Mouse (Mus musculus) liver, adult 2 months (tissue): ENCODE data around the gene Uchl4. TPM values are rescaled to one million over a fixed set of nuclear protein-coding genes. Genes with fewer than 3 reads are reported as not detected.
A peak's percentile ranks its signal among the peaks of the same experiment; 100 is the strongest.
"Not testable (repeated sequence)": the region's sequence is repeated elsewhere in the genome, so short reads cannot be mapped to it uniquely, and the experiment has no call there.

Source experiments
- DNase-seq: peaks from one replicate; pipeline ENCODE4 v3.0.0-alpha.2; 2011; ENCODE audit warnings: low read depth, low spot score; ENCODE audit errors: extremely low read depth
- H3K27ac ChIP-seq: fragments of 200-500 bp; replicated peaks from 2 replicates; pipeline ENCODE4 v1.5.1; 2012; ENCODE audit warnings: low read depth, mild to moderate bottlenecking, control low read depth, inconsistent platforms, low read length; ENCODE audit not compliant: insufficient read depth
- H3K27me3 ChIP-seq: fragments of 200-500 bp; 2 replicates; pipeline ENCODE4 v1.6.1; 2012; ENCODE audit warnings: mild to moderate bottlenecking, moderate library complexity, low read length, inconsistent platforms; ENCODE audit not compliant: control insufficient read depth, insufficient read depth
- H3K36me3 ChIP-seq: fragments of 200-500 bp; 2 replicates; pipeline ENCODE4 v1.6.1; 2012; ENCODE audit warnings: low read length, inconsistent platforms; ENCODE audit not compliant: control insufficient read depth, insufficient read depth
- H3K4me1 ChIP-seq: fragments of 200-500 bp; 2 replicates; pipeline ENCODE4 v1.6.1; 2011; ENCODE audit warnings: low read length; ENCODE audit not compliant: control insufficient read depth, insufficient read depth
- H3K4me3 ChIP-seq: fragments of 200-500 bp; 2 replicates; pipeline ENCODE4 v1.5.1; 2011; ENCODE audit warnings: low read depth, mild to moderate bottlenecking, control low read depth, low read length, moderate library complexity; ENCODE audit not compliant: insufficient read depth
- H3K79me2 ChIP-seq: fragments of 200-500 bp; 2 replicates; pipeline ENCODE4 v1.6.1; 2012; ENCODE audit warnings: inconsistent platforms, mild to moderate bottlenecking, low read length, moderate library complexity; ENCODE audit not compliant: control insufficient read depth, insufficient read depth
- H3K9ac ChIP-seq: fragments of 200-500 bp; 2 replicates; pipeline ENCODE4 v1.6.1; 2012; ENCODE audit warnings: low read depth, mild to moderate bottlenecking, control low read depth, inconsistent platforms, low read length
- CTCF ChIP-seq: fragments of 200-500 bp; IDR thresholded peaks from 2 replicates; pipeline ENCODE4 v1.5.1; 2011; ENCODE audit warnings: low read depth, low read length, control low read depth
- POLR2A ChIP-seq: fragments of 200-500 bp; IDR thresholded peaks from 2 replicates; pipeline ENCODE4 v1.6.1; 2011; ENCODE audit warnings: low read length, control low read depth; ENCODE audit not compliant: insufficient read depth; ENCODE audit errors: extremely low read depth
- WGBS: fragments of 180-500 bp; shearing (Covaris S2); methylation state at CpG from one replicate; pipeline ENCODE4 v1.1.7; 2018; 5-methylcytosine and 5-hydroxymethylcytosine counted together
- polyA plus RNA-seq: library from polyadenylated mRNA; depleted of rRNA; stranded (reverse); fragments of >200 nt; gene quantifications from 2 replicates; pipeline ENCODE4 v1.2.3, GENCODE M21; 2012; rRNA removed
- total RNA-seq: library from RNA; depleted of rRNA; stranded (reverse); fragments of >200 nt; gene quantifications from 2 replicates; pipeline ENCODE4 v1.2.3, GENCODE M21; 2014; rRNA removed

Gene Uchl4
- total RNA-seq = 0.09 TPM in 1 of 2 replicates, not detected in the other
- polyA plus RNA-seq = not detected in 2 replicates

- H3K36me3 ChIP-seq = no peaks in the 10 kb centered on the region; the same call in 1 of the 2 replicates
- 48% methylated on average over 8 of the region's 8 CpGs for WGBS
Measured at GRCm38 (mm10) chr9:64234768-64235435, at the start of gene Uchl4. Uchl4 (plus strand) TSS chr9:64235201.

DNA sequence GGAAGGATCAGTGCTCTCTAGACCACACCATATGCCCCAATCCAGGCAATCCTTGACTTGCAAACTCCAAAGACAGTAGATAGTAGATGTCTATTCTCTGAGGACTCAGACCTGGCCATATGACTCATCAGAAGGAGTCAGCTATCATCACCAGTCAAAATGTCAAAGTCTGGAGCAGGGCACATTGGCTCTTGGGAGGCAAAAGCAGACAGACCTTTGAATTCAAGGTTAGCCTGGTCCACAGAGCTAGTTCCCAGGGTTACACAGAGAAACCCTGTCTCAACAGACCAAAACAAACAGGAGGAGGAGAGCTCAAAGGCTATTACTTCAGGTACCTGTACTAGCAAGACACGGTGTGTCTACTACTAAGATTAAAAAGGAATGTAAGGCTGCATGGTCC is 41.1 kb upstream of the Uchl4 start:
- H3K4me3 ChIP-seq = no peak overlapping the region
- H3K79me2 ChIP-seq = no peaks in the 10 kb centered on the region
- 74% methylated on average over 1 of the region's 1 CpGs for WGBS
- DNase-seq = no peak
- H3K27me3 ChIP-seq = no peaks in the 10 kb centered on the region
- H3K4me1 ChIP-seq = no peaks in the 10 kb centered on the region
- H3K9ac ChIP-seq = no peak overlapping the region
- no peak for TF ChIP-seq POLR2A
- TF ChIP-seq CTCF = no peak
- H3K27ac ChIP-seq = no peak overlapping the region
- peaks cover 34% of the 10 kb centered on the region for H3K36me3 ChIP-seq

More at GRCm38 (mm10) chr9:64234768-64235435, at the start of gene Uchl4:
- Histone ChIP-seq H3K79me2 (peaks cover 26% of the 10 kb centered on the region; the same call in 1 of the 2 replicates), H3K9ac (no peak within 1 kb of the TSS), H3K27me3 (no peaks in the 10 kb centered on the region), H3K27ac (peak within 1 kb of the TSS; percentile 52), H3K4me3 (no peak within 1 kb of the TSS), H3K4me1 (peaks cover 20% of the 10 kb centered on the region)
- peak; percentile 77 for DNase-seq
- TF ChIP-seq CTCF (no peak), POLR2A (no peak)

GRCm38 (mm10) chr9:64195554-64195953 is 39.4 kb upstream of the Uchl4 start:
- H3K27ac ChIP-seq = no peak overlapping the region
- H3K4me3 ChIP-seq = no peak overlapping the region
- no peaks in the 10 kb centered on the region for H3K4me1 ChIP-seq
- DNase-seq = no peak
- TF ChIP-seq CTCF (no peak), POLR2A (no peak)
- peaks cover 35% of the 10 kb centered on the region for H3K36me3 ChIP-seq
- H3K27me3 ChIP-seq = no peaks in the 10 kb centered on the region
- H3K9ac ChIP-seq = no peak overlapping the region
- no peaks in the 10 kb centered on the region for H3K79me2 ChIP-seq
- WGBS = 94% methylated on average over 4 of the region's 4 CpGs

DNA sequence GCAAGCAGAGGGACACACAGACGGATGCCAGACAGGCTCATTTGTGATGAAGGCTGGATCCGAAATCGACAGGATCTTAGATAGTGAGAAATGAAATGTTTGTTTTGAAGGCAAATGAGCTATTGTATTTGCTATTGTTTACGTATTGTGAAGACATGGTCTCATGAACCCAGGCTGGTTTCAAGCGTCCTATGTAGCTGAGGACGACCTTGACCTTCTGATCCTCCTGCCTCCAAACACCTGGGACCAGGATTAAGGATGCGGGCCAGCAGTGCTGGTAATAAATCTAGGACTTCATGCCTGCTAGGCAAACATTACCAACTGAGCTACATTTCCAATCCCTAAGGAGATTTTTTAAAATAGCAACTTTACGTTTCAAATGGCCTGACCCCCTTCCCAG is 37.5 kb upstream of the Uchl4 start:
- no peak for DNase-seq
- Histone ChIP-seq H3K27me3 (no peaks in the 10 kb centered on the region), H3K4me3 (no peak overlapping the region), H3K36me3 (peaks cover 32% of the 10 kb centered on the region), H3K79me2 (no peaks in the 10 kb centered on the region), H3K4me1 (no peaks in the 10 kb centered on the region), H3K9ac (no peak overlapping the region), H3K27ac (no peak overlapping the region)
- 93% methylated on average over 8 of the region's 8 CpGs for WGBS
- TF ChIP-seq POLR2A = no peak
- TF ChIP-seq CTCF = no peak

DNA sequence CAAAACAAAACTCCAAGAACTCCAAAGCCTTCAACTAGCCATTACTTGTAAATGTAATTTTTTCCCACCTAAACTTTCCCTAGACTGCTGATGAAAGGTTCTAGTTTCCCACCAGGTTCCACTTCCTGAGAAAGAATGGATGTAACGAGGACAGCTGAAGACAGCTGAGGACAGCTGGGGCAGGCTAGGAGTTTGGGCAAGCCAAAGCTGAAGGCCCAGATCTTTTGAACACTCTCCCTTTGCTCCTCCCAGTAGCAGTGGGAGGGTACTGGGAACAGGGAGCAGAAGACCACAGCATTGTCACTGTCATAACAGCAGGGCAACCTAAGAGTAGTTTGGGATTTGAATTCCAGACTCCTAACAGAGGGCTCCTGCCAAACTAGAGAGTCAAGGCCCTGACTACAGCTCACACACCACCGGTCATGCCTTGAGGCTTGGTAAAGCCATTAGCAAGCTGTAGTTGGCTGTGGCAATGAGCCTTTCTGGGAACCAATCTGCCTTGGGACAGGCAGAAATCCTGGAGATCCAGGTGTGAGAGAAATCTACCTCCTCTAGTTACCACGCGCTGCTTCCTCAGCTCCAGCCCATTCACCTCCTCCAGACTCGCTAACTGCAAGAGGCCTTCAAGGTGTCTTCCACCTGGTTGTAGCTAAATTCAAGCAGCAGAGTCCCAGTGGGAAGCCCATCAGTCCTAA is 36.8 kb upstream of the Uchl4 start:
- Histone ChIP-seq H3K36me3 (peaks cover 28% of the 10 kb centered on the region), H3K9ac (no peak overlapping the region), H3K79me2 (no peaks in the 10 kb centered on the region), H3K27me3 (no peaks in the 10 kb centered on the region), H3K27ac (no peak overlapping the region), H3K4me3 (no peak overlapping the region), H3K4me1 (no peaks in the 10 kb centered on the region)
- DNase-seq = no peak
- over 99% methylated on average over 5 of the region's 5 CpGs for WGBS
- no peak for TF ChIP-seq CTCF
- TF ChIP-seq POLR2A = no peak

DNA sequence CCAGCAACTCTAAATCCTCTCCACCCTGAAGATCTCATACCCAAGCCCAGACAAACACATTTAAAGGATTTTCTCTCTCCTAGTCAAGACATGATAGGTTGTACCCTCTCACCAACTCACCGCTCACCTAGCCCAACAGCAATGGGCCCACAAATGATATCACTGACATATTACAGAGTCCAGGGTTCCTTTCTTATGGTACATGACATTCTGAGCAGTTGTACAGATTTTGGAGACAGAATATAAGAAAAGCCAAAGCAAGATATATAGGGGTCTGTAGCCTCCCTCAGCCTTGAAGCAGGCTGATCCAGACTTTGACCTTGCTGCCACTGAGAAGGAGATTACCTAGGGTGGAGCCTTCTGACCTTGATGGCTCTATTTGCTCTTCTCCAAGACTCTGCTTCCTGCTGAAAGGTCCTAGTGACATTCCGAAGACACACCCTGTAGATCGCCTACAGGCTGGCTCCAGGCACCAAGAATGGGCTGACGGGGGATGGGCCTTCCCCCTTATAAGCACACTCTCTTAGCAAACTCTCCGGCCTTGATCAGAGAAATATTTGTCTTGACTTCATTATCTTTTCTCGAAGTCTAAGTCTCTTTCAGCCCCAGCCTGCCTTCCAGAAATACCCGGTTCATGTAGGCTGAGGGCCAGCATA is 36.1 kb upstream of the Uchl4 start:
- not testable (repeated sequence) for H3K27me3 ChIP-seq, H3K79me2 ChIP-seq, H3K27ac ChIP-seq, H3K4me1 ChIP-seq, H3K9ac ChIP-seq, DNase-seq, H3K4me3 ChIP-seq
- peaks cover 22% of the 10 kb centered on the region for H3K36me3 ChIP-seq
- WGBS = 90% methylated on average over 7 of the region's 7 CpGs
